Mouse (Mus musculus) limb, embryonic 13.5 days (tissue): ENCODE measurements around the gene Ceacam9. TPM values are rescaled to one million over a fixed set of nuclear protein-coding genes. Genes with fewer than 3 reads are reported as not detected.

Source experiments
- ATAC-seq: fragments of 200-750 bp; cut with Nextera tagmentation; 2 replicates; pipeline ENCODE4 v1.8.0; 2017; ENCODE audit warnings: low read depth, moderate number of reproducible peaks, moderate TSS enrichment; ENCODE audit not compliant: low FRiP score
- H3K27ac ChIP-seq: fragments of 300-500 bp; sonication (generic); 2 replicates; pipeline ENCODE4 v1.5.1; 2015; ENCODE audit warnings: inconsistent platforms, mild to moderate bottlenecking, moderate library complexity
- H3K27me3 ChIP-seq: fragments of 300-500 bp; sonication (generic); 2 replicates; pipeline ENCODE4 v1.6.1; 2015; ENCODE audit warnings: mild to moderate bottlenecking, inconsistent platforms
- H3K36me3 ChIP-seq: fragments of 300-500 bp; sonication (generic); 2 replicates; pipeline ENCODE4 v1.6.1; 2015; ENCODE audit warnings: inconsistent platforms, mild to moderate bottlenecking, moderate library complexity
- H3K4me1 ChIP-seq: fragments of 300-500 bp; sonication (generic); 2 replicates; pipeline ENCODE4 v1.6.1; 2015; ENCODE audit warnings: inconsistent platforms
- H3K4me2 ChIP-seq: fragments of 300-500 bp; sonication (generic); replicated peaks from 2 replicates; pipeline ENCODE4 v1.6.1; 2015; ENCODE audit warnings: inconsistent platforms, mild to moderate bottlenecking, moderate library complexity
- H3K4me3 ChIP-seq: fragments of 300-500 bp; sonication (generic); 2 replicates; pipeline ENCODE4 v1.5.1; 2015; ENCODE audit warnings: moderate library complexity, mild to moderate bottlenecking, inconsistent platforms
- H3K9ac ChIP-seq: fragments of 300-500 bp; sonication (generic); 2 replicates; pipeline ENCODE4 v1.6.1; 2015; ENCODE audit warnings: mild to moderate bottlenecking, inconsistent platforms
- H3K9me3 ChIP-seq: fragments of 300-500 bp; sonication (generic); 2 replicates; pipeline ENCODE4 v1.6.1; 2016; ENCODE audit warnings: inconsistent platforms
- WGBS: fragments of 180-500 bp; shearing (Covaris S2); methylation state at CpG from one replicate; pipeline ENCODE4 v1.1.7; 2015; 5-methylcytosine and 5-hydroxymethylcytosine counted together
- polyA plus RNA-seq: library from polyadenylated mRNA; unstranded; fragments of >200 nt; fragmentation: Nextera tagmentation; extraction: Ambion mirVana; gene quantifications from 2 replicates; pipeline ENCODE4 v1.2.1, GENCODE M21; 2015

The Ceacam9 gene
- polyA plus RNA-seq, 1 experiment from 2014 or later: not detected

- Histone ChIP-seq H3K9me3 (no peaks in the 10 kb centered on the region), H3K36me3 (peaks cover 66% of the 10 kb centered on the region), H3K4me3 (no peak overlapping the region), H3K4me2 (no peak overlapping the region), H3K27ac (no peak overlapping the region), H3K4me1 (no peaks in the 10 kb centered on the region), H3K9ac (no peak overlapping the region), H3K27me3 (no peaks in the 10 kb centered on the region)
- no peak for ATAC-seq
- WGBS: 95% methylated on average over 6 of the region's 6 CpGs
Measured at GRCm38 (mm10) chr7:16747656-16748055, 25.9 kb downstream of the Ceacam9 start.

GRCm38 (mm10) chr7:16752016-16752415, 30.3 kb downstream of the Ceacam9 start:
- Histone ChIP-seq H3K27me3 (no peaks in the 10 kb centered on the region), H3K27ac (no peak overlapping the region), H3K9me3 (no peaks in the 10 kb centered on the region), H3K4me3 (no peak overlapping the region), H3K36me3 (peaks cover 30% of the 10 kb centered on the region), H3K9ac (no peak overlapping the region), H3K4me2 (no peak overlapping the region), H3K4me1 (no peaks in the 10 kb centered on the region)
- WGBS: 86% methylated on average over 12 of the region's 12 CpGs
- no peak for ATAC-seq

- H3K36me3 ChIP-seq: no peaks in the 10 kb centered on the region
- peaks cover 5% of the 10 kb centered on the region; the same call in 1 of the 2 replicates for H3K4me1 ChIP-seq
- no peaks in the 10 kb centered on the region for H3K9me3 ChIP-seq
- WGBS: 64% methylated on average over 17 of the region's 17 CpGs
- no peak overlapping the region for H3K4me3 ChIP-seq
- H3K4me2 ChIP-seq: no peak overlapping the region
- peak overlapping the region; percentile 19; the same call in 1 of the 2 replicates for H3K9ac ChIP-seq
- ATAC-seq: no peak
- no peaks in the 10 kb centered on the region for H3K27me3 ChIP-seq
- H3K27ac ChIP-seq: no peak overlapping the region
Measured at GRCm38 (mm10) chr7:16755362-16756017, 33.8 kb downstream of the Ceacam9 start.

GRCm38 (mm10) chr7:16758872-16759574, 37.3 kb downstream of the Ceacam9 start:
- H3K4me1 ChIP-seq: peaks cover 16% of the 10 kb centered on the region
- ATAC-seq: no peak
- 77% methylated on average over 10 of the region's 11 CpGs for WGBS
- no peak overlapping the region for H3K4me3 ChIP-seq
- no peaks in the 10 kb centered on the region for H3K9me3 ChIP-seq
- no peak overlapping the region for H3K4me2 ChIP-seq
- H3K36me3 ChIP-seq: no peaks in the 10 kb centered on the region
- no peak overlapping the region for H3K9ac ChIP-seq
- no peak overlapping the region for H3K27ac ChIP-seq
- no peaks in the 10 kb centered on the region for H3K27me3 ChIP-seq

GRCm38 (mm10) chr7:16760292-16760691, 38.6 kb downstream of the Ceacam9 start:
- H3K4me3 ChIP-seq: no peak overlapping the region
- H3K9ac ChIP-seq: no peak overlapping the region
- H3K27ac ChIP-seq: peak overlapping the region; percentile 39; the same call in 1 of the 2 replicates
- peaks cover 16% of the 10 kb centered on the region for H3K4me1 ChIP-seq
- peak; percentile 24; the same call in 1 of the 2 replicates for ATAC-seq
- no peak overlapping the region for H3K4me2 ChIP-seq
- no peaks in the 10 kb centered on the region for H3K36me3 ChIP-seq
- no peaks in the 10 kb centered on the region for H3K9me3 ChIP-seq
- 19% methylated on average over 8 of the region's 8 CpGs for WGBS
- no peaks in the 10 kb centered on the region for H3K27me3 ChIP-seq

- Histone ChIP-seq H3K9me3 (no peaks in the 10 kb centered on the region), H3K4me2 (peak overlapping the region; percentile 35), H3K27ac (peak overlapping the region; percentile 79), H3K27me3 (no peaks in the 10 kb centered on the region), H3K4me3 (no peak overlapping the region), H3K4me1 (peaks cover 16% of the 10 kb centered on the region), H3K36me3 (no peaks in the 10 kb centered on the region), H3K9ac (0 out of 2 replicates have a peak overlapping the region, but pooled peaks have one; percentile 5)
- peak; percentile 41; the same call in 1 of the 2 replicates for ATAC-seq
- 27% methylated on average over 10 of the region's 10 CpGs for WGBS
Measured at GRCm38 (mm10) chr7:16761005-16761481, 39.3 kb downstream of the Ceacam9 start.

GRCm38 (mm10) chr7:16761630-16762029, 39.9 kb downstream of the Ceacam9 start:
- no peaks in the 10 kb centered on the region for H3K9me3 ChIP-seq
- no peak for ATAC-seq
- no peaks in the 10 kb centered on the region for H3K27me3 ChIP-seq
- H3K9ac ChIP-seq: no peak overlapping the region
- peaks cover 22% of the 10 kb centered on the region for H3K4me1 ChIP-seq
- no peak overlapping the region for H3K4me3 ChIP-seq
- WGBS: 19% methylated on average over 5 of the region's 5 CpGs
- H3K36me3 ChIP-seq: no peaks in the 10 kb centered on the region
- 0 out of 2 replicates have a peak overlapping the region, but pooled peaks have one; percentile 19 for H3K4me2 ChIP-seq
- peak overlapping the region; percentile 69; the same call in 1 of the 2 replicates for H3K27ac ChIP-seq

- no peak overlapping the region for H3K4me3 ChIP-seq
- 84% methylated on average over 7 of the region's 7 CpGs for WGBS
- no peaks in the 10 kb centered on the region for H3K36me3 ChIP-seq
- no peaks in the 10 kb centered on the region for H3K9me3 ChIP-seq
- no peaks in the 10 kb centered on the region for H3K27me3 ChIP-seq
- H3K4me2 ChIP-seq: no peak overlapping the region
- no peak for ATAC-seq
- peaks cover 24% of the 10 kb centered on the region for H3K4me1 ChIP-seq
- no peak overlapping the region for H3K27ac ChIP-seq
- H3K9ac ChIP-seq: no peak overlapping the region
Measured at GRCm38 (mm10) chr7:16763463-16764218, 41.9 kb downstream of the Ceacam9 start.

- Histone ChIP-seq H3K27me3 (no peaks in the 10 kb centered on the region), H3K36me3 (no peaks in the 10 kb centered on the region), H3K4me3 (no peak overlapping the region), H3K9ac (no peak overlapping the region), H3K4me1 (peaks cover 13% of the 10 kb centered on the region), H3K27ac (no peak overlapping the region), H3K4me2 (no peak overlapping the region), H3K9me3 (0 out of 2 replicates have a peak, but pooled peaks cover 7% of the 10 kb centered on the region)
- 42% methylated on average over 2 of the region's 2 CpGs for WGBS
- no peak for ATAC-seq
Measured at GRCm38 (mm10) chr7:16766443-16766842, 44.7 kb downstream of the Ceacam9 start.
